Mouse (Mus musculus): ENCODE results near the gene Sertad4.

GRCm38 (mm10) chr1:192822309-192822651, 33.3 kb downstream of the Sertad4 start:
- TF ChIP-seq USF2 (IDR thresholded peaks at IDR 0.05; ENCODE audit: borderline replicate concordance in 1 of 2, insufficient read depth in 1 of 2, low read depth in 1 of 2, low read length in 2 of 2) (no peak), MAX (IDR thresholded peaks at IDR 0.05; ENCODE audit: low read length) (no peak), POLR2A (IDR thresholded peaks at IDR 0.05; ENCODE audit: control insufficient read depth in 1 of 2, insufficient read depth in 1 of 2, low read depth in 1 of 2, low read length in 2 of 2, poor library complexity in 1 of 2) (no peak), CTCF (IDR thresholded peaks at IDR 0.05 in 2 of 3, conservative IDR thresholded peaks at IDR 0.05 in 1 of 3; ENCODE audit: control insufficient read depth in 1 of 3, insufficient read depth in 1 of 3, low read depth in 2 of 3, low read length in 3 of 3, poor library complexity in 1 of 3, severe bottlenecking in 1 of 3) (no peak), ZNF384 (IDR thresholded peaks at IDR 0.05; ENCODE audit: low read depth, low read length) (no peak), EP300 (IDR thresholded peaks at IDR 0.05; ENCODE audit: low read depth in 1 of 2, low read length in 2 of 2) (no peak), MAFK (IDR thresholded peaks at IDR 0.05; ENCODE audit: borderline replicate concordance, low read depth, low read length) (no peak), JUND (IDR thresholded peaks at IDR 0.05; ENCODE audit: low read depth, low read length) (no peak), TCF12 (IDR thresholded peaks at IDR 0.05; ENCODE audit: low read depth, low read length) (no peak), KAT2A (conservative IDR thresholded peaks at IDR 0.05; ENCODE audit: low read depth, low read length) (no peak), TBP (IDR thresholded peaks at IDR 0.05; ENCODE audit: low read depth, low read length) (no peak)
